Mouse (Mus musculus) embryonic facial prominence, embryonic 14.5 days (tissue): ENCODE measurements around the gene Dynlrb2. TPM values are rescaled to one million over a fixed set of nuclear protein-coding genes. Genes with fewer than 3 reads are reported as not detected.

Source experiments
- ATAC-seq: fragments of 200-750 bp; cut with Nextera tagmentation; 2 replicates; pipeline ENCODE4 v1.8.0; 2017; ENCODE audit warnings: low read depth, moderate number of reproducible peaks, moderate TSS enrichment
- DNase-seq: peaks from one replicate; pipeline ENCODE4 v3.0.0-alpha.2; 2015; ENCODE audit warnings: low spot score
- H3K27ac ChIP-seq: fragments of 300-500 bp; sonication (generic); replicated peaks from 2 replicates; pipeline ENCODE4 v1.5.1; 2014; ENCODE audit warnings: low read depth, mild to moderate bottlenecking, low read length, moderate library complexity
- H3K27me3 ChIP-seq: fragments of 300-500 bp; sonication (generic); replicated peaks from 2 replicates; pipeline ENCODE4 v1.6.1; 2014; ENCODE audit warnings: low read length; ENCODE audit not compliant: control insufficient read depth, insufficient read depth
- H3K36me3 ChIP-seq: fragments of 300-500 bp; sonication (generic); 2 replicates; pipeline ENCODE4 v1.6.1; 2014; ENCODE audit warnings: low read length, mixed read lengths; ENCODE audit not compliant: control insufficient read depth, insufficient read depth
- H3K4me1 ChIP-seq: fragments of 300-500 bp; sonication (generic); 2 replicates; pipeline ENCODE4 v1.6.1; 2014; ENCODE audit warnings: antibody characterized with exemption, low read length; ENCODE audit not compliant: control insufficient read depth, insufficient read depth
- H3K4me2 ChIP-seq: fragments of 300-500 bp; sonication (generic); 2 replicates; pipeline ENCODE4 v1.6.1; 2014; ENCODE audit warnings: low read depth, mild to moderate bottlenecking, low read length, moderate library complexity, mixed read lengths
- H3K4me3 ChIP-seq: fragments of 300-500 bp; sonication (generic); 2 replicates; pipeline ENCODE4 v1.5.1; 2014; ENCODE audit warnings: low read depth, mild to moderate bottlenecking, low read length
- H3K9ac ChIP-seq: fragments of 300-500 bp; sonication (generic); 2 replicates; pipeline ENCODE4 v1.6.1; 2014; ENCODE audit warnings: low read depth, mild to moderate bottlenecking, low read length, moderate library complexity, mixed read lengths
- H3K9me3 ChIP-seq: fragments of 300-500 bp; sonication (generic); 2 replicates; pipeline ENCODE4 v1.6.1; 2016; ENCODE audit warnings: low read length; ENCODE audit not compliant: control insufficient read depth
- WGBS: fragments of 180-500 bp; shearing (Covaris S2); extraction: QIAGEN DNeasy Blood & Tissue Kit; methylation state at CpG from one replicate; pipeline ENCODE4 v1.1.7; 2014; 5-methylcytosine and 5-hydroxymethylcytosine counted together
- polyA plus RNA-seq: library from polyadenylated mRNA; unstranded; fragments of >200 nt; fragmentation: Nextera tagmentation; extraction: Ambion mirVana; gene quantifications from 2 replicates; pipeline ENCODE4 v1.2.1, GENCODE M21; 2014

Dynlrb2 gene
- polyA plus RNA-seq, 1 experiment from 2014 or later: 52.2 TPM

DNA sequence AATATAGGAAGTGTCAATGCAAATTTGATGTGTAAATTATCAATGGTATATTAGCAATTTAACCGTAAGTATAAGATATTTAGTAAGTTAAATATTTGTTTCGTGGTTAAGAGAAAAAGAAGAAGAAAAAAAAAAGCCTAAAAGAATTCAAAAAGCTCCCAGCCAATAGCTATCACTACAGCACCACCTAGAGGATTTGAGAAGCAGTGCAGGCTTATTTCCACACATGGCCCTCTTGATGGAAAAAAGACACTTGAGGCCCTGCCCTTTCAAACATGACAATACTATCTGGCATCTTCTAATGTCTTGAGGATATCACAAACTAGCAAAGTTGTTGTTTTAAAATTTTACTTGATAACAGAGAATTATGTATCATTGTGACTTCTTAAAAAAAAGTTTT, 20.7 kb upstream of the Dynlrb2 start:
- ATAC-seq (no peak), DNase-seq (peak; percentile 68)
- H3K4me3 ChIP-seq: no peak overlapping the region
- H3K9me3 ChIP-seq: no peaks in the 10 kb centered on the region
- no peak overlapping the region for H3K27ac ChIP-seq
- no peaks in the 10 kb centered on the region for H3K27me3 ChIP-seq
- H3K4me2 ChIP-seq: peak overlapping the region; percentile 21; the same call in 1 of the 2 replicates
- H3K9ac ChIP-seq: no peak overlapping the region
- no peaks in the 10 kb centered on the region for H3K36me3 ChIP-seq
- no peaks in the 10 kb centered on the region for H3K4me1 ChIP-seq
- WGBS: 10% methylated on average over 2 of the region's 2 CpGs

DNA sequence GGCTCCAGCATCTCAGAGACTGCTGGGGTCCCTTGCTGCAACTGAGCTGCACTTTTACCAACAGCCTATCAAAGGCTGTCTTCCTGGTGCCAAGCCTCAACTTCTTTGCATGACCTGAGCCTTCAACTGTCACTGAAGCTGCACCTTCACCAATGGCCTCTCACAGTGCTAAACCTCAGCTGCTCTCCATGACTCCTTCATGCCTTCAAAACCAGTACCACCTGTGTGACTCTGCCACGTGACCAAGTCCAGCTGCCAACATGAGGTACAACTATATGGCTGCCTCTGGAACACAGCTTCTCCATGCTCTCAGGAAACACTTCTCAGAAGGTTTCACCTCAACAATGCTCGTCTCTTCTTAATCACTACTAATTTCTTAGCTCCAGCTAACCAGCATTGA, 16.2 kb upstream of the Dynlrb2 start:
- DNase-seq (no peak), ATAC-seq (no peak)
- WGBS: 60% methylated on average over 2 of the region's 2 CpGs
- no peak overlapping the region for H3K4me3 ChIP-seq
- no peaks in the 10 kb centered on the region for H3K36me3 ChIP-seq
- H3K9ac ChIP-seq: no peak overlapping the region
- H3K4me1 ChIP-seq: no peaks in the 10 kb centered on the region
- H3K27me3 ChIP-seq: no peaks in the 10 kb centered on the region
- H3K27ac ChIP-seq: no peak overlapping the region
- H3K4me2 ChIP-seq: no peak overlapping the region
- no peaks in the 10 kb centered on the region for H3K9me3 ChIP-seq

DNA sequence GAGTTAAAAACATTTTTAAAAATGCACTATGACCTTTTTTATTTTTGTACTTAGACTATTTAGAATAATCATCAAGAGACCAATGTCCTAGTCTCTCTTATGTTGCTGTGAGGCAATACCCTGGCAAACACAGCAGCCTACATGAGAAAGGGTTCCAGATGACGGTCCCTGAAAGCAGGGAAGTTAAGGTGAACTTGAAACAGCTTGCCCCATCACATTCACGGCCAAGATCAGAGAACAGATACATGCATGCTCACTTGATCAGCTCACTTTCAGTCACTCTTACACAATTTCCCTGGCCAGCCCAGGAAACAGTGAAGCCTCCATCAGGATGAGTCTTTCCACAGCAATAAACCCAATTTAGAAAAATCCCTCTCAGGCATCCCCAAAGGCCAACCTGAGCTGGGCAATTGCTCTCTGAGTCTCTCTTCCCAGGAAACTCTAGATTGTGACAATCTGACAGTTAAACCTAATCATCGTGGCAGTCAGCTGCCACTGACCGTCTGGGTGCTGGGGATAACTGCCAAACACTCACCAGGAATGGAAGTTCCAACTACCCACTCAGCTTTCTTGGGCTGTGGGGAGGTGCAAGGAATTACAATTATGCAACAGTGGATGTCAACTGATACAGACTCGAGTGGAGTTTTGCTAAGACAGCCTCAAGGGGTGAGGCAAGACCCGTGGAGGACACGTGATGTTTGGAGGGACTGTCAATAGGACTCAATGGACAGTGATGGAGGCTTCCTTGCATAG, 4.5 kb upstream of the Dynlrb2 start:
- H3K9ac ChIP-seq: no peak overlapping the region
- 80% methylated on average over 7 of the region's 7 CpGs for WGBS
- ATAC-seq: no peak
- H3K36me3 ChIP-seq: no peaks in the 10 kb centered on the region
- no peak overlapping the region for H3K27ac ChIP-seq
- no peak overlapping the region for H3K4me3 ChIP-seq
- no peak for DNase-seq
- no peaks in the 10 kb centered on the region for H3K27me3 ChIP-seq
- H3K9me3 ChIP-seq: 0 out of 2 replicates have a peak, but pooled peaks cover 3% of the 10 kb centered on the region
- H3K4me1 ChIP-seq: no peaks in the 10 kb centered on the region
- no peak overlapping the region for H3K4me2 ChIP-seq

DNA sequence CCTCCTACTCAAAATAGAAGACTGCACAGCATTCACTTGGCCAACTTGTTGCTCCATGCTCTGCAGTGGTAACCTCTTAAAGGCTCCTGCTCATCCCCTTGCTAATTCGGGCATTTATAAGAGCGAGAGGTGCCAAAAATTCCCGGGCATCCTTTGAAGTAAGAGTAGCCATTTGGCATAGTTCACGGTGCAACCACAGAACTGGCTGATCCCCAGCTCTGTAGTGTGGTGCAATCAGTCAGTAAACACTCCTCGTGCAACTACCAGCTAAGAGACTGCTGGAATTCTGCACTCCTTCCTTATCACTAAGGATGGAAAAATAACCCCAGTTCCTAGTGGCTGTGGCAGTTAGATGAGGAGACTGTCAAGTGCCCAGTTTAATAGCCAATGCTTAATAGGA, 3.9 kb downstream of the Dynlrb2 start:
- no peaks in the 10 kb centered on the region for H3K27me3 ChIP-seq
- no peak for DNase-seq
- no peak overlapping the region for H3K27ac ChIP-seq

DNA sequence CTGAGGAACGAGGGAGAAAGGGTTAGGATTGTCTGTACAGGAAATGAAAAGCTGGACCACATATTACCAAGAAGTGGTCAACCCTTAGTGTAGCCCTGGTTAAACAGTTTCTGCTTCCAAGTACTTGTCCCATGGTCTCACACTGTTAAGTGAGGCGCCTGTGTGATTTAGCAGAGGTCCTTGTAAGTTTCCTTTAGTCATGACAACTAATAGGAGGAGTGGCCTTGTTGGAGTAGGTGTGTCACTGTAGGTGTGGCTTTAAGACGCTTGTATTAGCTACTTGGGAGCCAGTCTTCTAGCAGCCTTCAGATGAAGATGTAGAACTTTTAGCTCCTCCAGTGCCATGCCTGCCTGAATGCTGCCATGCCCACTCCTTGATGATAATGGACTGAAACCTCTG, 4.5 kb downstream of the Dynlrb2 start:
- DNase-seq (no peak), ATAC-seq (no peak)
- Histone ChIP-seq H3K27ac (no peak overlapping the region), H3K4me3 (no peak overlapping the region), H3K9ac (no peak overlapping the region), H3K36me3 (no peaks in the 10 kb centered on the region), H3K27me3 (no peaks in the 10 kb centered on the region), H3K4me1 (no peaks in the 10 kb centered on the region), H3K4me2 (no peak overlapping the region), H3K9me3 (no peaks in the 10 kb centered on the region)
- WGBS: 69% methylated on average over 3 of the region's 3 CpGs

More for the DNA sequence above, 3.9 kb downstream of the Dynlrb2 start:
- no peaks in the 10 kb centered on the region for H3K36me3 ChIP-seq
- no peak overlapping the region for H3K9ac ChIP-seq
- no peak overlapping the region for H3K4me2 ChIP-seq
- H3K4me3 ChIP-seq: no peak overlapping the region
- no peaks in the 10 kb centered on the region for H3K4me1 ChIP-seq
- no peaks in the 10 kb centered on the region for H3K9me3 ChIP-seq
- WGBS: 78% methylated on average over 5 of the region's 5 CpGs
- ATAC-seq: no peak

DNA sequence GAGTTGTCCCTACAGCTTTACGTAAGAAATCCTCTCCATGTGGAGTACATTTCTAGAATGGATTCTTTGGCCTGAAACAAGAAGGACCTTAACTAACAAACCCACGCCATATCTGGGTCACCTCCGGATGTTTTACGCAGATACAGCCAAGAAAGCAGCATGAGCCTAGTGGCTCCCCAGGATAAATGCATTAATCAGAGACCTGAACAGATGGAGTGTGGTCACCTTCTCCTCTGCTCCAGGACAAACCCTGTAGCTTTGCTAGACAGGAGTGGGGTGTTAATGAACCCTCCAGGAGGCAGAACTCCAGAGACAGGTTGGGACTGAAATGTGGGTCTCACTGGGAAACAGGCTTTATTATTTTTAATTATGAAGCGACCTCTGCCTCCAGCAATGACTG, 14.9 kb downstream of the Dynlrb2 start:
- 82% methylated on average over 5 of the region's 5 CpGs for WGBS
- Histone ChIP-seq H3K4me3 (no peak overlapping the region), H3K4me2 (no peak overlapping the region), H3K9ac (no peak overlapping the region), H3K36me3 (no peaks in the 10 kb centered on the region), H3K27me3 (no peaks in the 10 kb centered on the region), H3K27ac (no peak overlapping the region), H3K9me3 (peaks cover 14% of the 10 kb centered on the region), H3K4me1 (no peaks in the 10 kb centered on the region)
- DNase-seq (no peak), ATAC-seq (no peak)

DNA sequence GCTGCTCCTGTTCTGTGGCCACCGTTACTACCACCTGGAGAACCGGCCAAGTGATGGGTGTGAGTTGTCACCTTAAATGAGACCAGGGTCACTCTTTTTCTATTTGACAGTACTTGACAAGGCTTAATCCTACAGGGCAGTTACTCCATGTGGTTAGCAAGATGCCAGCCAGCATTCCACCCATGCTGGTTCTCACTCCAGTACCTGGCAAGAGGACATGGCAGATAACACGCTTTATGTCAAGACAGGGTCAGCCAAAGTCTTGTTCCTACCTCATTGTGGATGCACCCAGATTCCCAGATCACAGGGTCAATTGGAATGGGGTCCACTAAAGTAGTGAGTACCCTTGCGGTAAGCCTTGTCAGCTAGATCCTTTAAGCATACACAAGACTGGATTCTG, 16.4 kb downstream of the Dynlrb2 start:
- ATAC-seq: no peak
- H3K9me3 ChIP-seq: peaks cover 14% of the 10 kb centered on the region
- no peak for DNase-seq
- H3K27me3 ChIP-seq: no peaks in the 10 kb centered on the region
- no peaks in the 10 kb centered on the region for H3K36me3 ChIP-seq
- H3K9ac ChIP-seq: no peak overlapping the region
- H3K4me2 ChIP-seq: no peak overlapping the region
- WGBS: 94% methylated on average over 4 of the region's 4 CpGs
- no peaks in the 10 kb centered on the region for H3K4me1 ChIP-seq
- H3K4me3 ChIP-seq: no peak overlapping the region
- no peak overlapping the region for H3K27ac ChIP-seq

DNA sequence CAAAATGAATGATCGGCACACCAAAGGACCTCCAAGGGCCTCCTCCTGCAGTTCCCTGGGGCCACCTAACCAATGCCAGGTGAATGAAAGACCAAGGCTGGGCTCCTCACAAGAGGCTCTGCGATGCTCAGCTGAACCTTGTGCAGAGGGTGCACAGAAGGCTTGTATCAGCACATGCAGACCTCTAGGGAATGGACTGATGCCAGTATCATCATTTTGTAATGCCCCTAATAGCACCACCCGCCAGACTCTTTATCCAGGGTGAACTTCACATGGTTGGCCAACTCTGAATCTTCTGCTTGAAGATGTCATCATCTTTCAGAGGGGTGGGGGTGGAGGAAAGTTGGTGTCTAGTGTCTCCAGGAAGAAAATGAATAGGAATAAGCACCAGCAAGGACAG, 16.9 kb downstream of the Dynlrb2 start:
- ATAC-seq (no peak), DNase-seq (no peak)
- WGBS: 81% methylated on average over 3 of the region's 3 CpGs
- Histone ChIP-seq H3K9me3 (peaks cover 11% of the 10 kb centered on the region), H3K4me2 (no peak overlapping the region), H3K27me3 (no peaks in the 10 kb centered on the region), H3K9ac (no peak overlapping the region), H3K4me3 (no peak overlapping the region), H3K4me1 (no peaks in the 10 kb centered on the region), H3K27ac (no peak overlapping the region), H3K36me3 (no peaks in the 10 kb centered on the region)

DNA sequence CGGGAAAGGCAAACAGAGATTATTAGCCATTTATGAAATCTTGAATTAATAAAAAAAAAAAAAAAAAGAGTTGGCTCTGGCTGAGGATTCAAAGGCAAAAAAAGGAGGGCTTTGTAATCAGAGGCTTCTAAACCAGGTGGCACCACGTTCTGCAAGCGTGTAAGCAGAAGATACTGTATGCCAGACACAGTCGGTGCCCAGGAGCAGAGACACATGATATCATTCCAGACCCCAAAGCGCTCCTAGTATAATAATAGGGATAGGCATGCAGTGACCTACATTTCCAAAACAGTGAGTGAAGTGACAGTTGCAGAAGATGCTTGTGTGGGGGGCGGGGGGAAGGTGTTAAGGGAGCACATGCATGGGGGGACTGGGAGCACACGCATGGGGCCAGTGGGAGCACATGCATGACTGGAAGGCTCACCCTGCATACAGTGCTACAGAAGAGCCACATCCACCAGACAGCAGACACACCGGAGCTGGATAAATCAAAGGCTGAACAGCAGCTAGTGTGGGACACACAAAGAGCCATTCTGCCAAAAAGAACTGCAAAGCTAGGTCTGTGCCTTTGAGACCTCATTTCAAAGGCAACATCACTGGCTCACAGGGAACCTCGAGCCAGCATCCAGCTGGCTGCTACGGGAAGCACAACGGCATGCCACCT, 17.5 kb downstream of the Dynlrb2 start:
- Histone ChIP-seq H3K4me1 (no peaks in the 10 kb centered on the region), H3K27ac (no peak overlapping the region), H3K4me3 (no peak overlapping the region), H3K4me2 (no peak overlapping the region), H3K9ac (no peak overlapping the region), H3K36me3 (no peaks in the 10 kb centered on the region), H3K9me3 (peaks cover 5% of the 10 kb centered on the region), H3K27me3 (no peaks in the 10 kb centered on the region)
- 76% methylated on average over 11 of the region's 11 CpGs for WGBS
- DNase-seq: no peak
- no peak for ATAC-seq
